Mouse (Mus musculus): Measurements from ENCODE around the gene Arhgdib.

Arhgdib gene

DNA sequence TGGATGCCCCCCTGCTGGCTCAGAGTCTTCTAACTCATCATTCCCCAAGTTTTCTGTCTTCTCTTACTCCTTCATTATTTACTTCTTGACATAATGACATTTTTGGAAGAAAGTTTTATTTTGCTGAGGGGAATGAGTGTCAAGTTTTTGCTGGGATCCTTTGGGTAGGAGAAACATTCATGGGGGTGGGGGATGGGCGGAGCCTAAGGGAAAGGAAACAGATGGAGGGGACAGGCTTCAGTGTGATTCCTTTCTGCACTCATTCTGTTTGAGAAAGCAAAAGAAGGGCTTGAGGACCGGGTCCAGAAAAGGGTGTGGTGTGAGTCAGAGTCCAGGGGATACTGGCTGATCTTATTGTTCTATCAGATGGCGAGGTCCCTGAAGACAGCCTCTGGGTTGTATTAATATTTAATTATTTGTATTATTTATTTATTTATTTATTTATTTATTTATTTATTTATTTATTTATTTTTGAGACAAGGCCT lies 58.2 kb downstream of the Arhgdib start:
- no peak for DNase-seq

- DNase-seq: no peak
Observed at GRCm38 (mm10) chr6:136881678-136882077, 60.0 kb downstream of the Arhgdib start.

GRCm38 (mm10) chr6:136875670-136876069 lies 66.0 kb downstream of the Arhgdib start, which contains the start of gene Mgp:
Mgp (minus strand) TSS chr6:136875823.
- no peak for DNase-seq

DNA sequence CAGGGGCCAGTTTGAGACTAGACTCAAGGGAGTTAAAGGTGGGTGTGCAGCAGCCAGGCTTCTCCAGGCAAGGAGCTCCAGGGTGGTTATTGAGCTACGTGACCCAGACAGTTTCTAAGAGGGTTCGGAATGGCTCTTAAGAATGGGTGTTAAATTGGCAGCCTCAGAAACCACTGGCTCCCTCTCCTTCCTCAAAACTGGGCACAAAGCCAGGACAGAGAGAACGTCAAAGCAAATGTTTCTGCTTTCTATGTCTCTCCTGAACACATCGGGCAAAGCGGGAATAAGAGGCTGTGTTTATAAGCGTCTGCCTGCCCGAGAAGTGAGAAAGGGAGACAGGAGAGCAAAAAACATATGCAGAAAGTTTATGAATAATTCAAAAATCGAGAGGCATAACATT lies 67.1 kb downstream of the Arhgdib start:
- no peak for DNase-seq

Measured in retina, postnatal 1 day (tissue).